Mouse (Mus musculus): ENCODE measurements at regions not wholly inside any gene's neighbourhood (a gene's known extent, or its start where the extent isn't known, plus 50 kb on each side); places are given as distances from the start of the nearest gene placed in this dataset.

GRCm38 (mm10) chr3:133624079-133624875 lies 79.3 kb upstream of the Tet2 start:
- H3K9me3 ChIP-seq (ENCODE audit: control insufficient read depth, low read length), result no peaks in the 10 kb centered on the region
- 74% methylated on average over 3 of the region's 3 CpGs for WGBS
- no peak overlapping the region for H3K9ac ChIP-seq (replicated peaks; ENCODE audit: low read depth, low read length)
- H3K36me3 ChIP-seq (ENCODE audit: control insufficient read depth, insufficient read depth), result no peaks in the 10 kb centered on the region
- no peaks in the 10 kb centered on the region for H3K27me3 ChIP-seq (replicated peaks; ENCODE audit: control insufficient read depth, insufficient read depth, low read length)
- H3K4me2 ChIP-seq (ENCODE audit: low read length), result no peak overlapping the region
- H3K4me3 ChIP-seq (replicated peaks; ENCODE audit: low read length), result no peak overlapping the region
- H3K27ac ChIP-seq (ENCODE audit: low read length), result no peak overlapping the region
- ATAC-seq, result no peak
- no peaks in the 10 kb centered on the region for H3K4me1 ChIP-seq (replicated peaks; ENCODE audit: control insufficient read depth, insufficient read depth, low read length)

- Histone ChIP-seq H3K4me3 (replicated peaks; ENCODE audit: low read length) (no peak overlapping the region), H3K9ac (replicated peaks; ENCODE audit: low read depth, low read length) (no peak overlapping the region), H3K27me3 (replicated peaks; ENCODE audit: control insufficient read depth, insufficient read depth, low read length) (no peaks in the 10 kb centered on the region), H3K4me1 (replicated peaks; ENCODE audit: control insufficient read depth, insufficient read depth, low read length) (no peaks in the 10 kb centered on the region), H3K36me3 (ENCODE audit: control insufficient read depth, insufficient read depth) (no peaks in the 10 kb centered on the region), H3K9me3 (ENCODE audit: control insufficient read depth, low read length) (no peaks in the 10 kb centered on the region), H3K4me2 (ENCODE audit: low read length) (no peak overlapping the region), H3K27ac (ENCODE audit: low read length) (no peak overlapping the region)
- no peak for ATAC-seq
- 89% methylated on average over 3 of the region's 3 CpGs for WGBS
These were observed 80.1 kb upstream of the Tet2 start for GRCm38 (mm10) chr3:133625046-133625445.

- Histone ChIP-seq H3K9ac (replicated peaks; ENCODE audit: low read depth, low read length) (no peak overlapping the region), H3K4me1 (replicated peaks; ENCODE audit: control insufficient read depth, insufficient read depth, low read length) (no peaks in the 10 kb centered on the region), H3K4me3 (replicated peaks; ENCODE audit: low read length) (no peak overlapping the region), H3K27ac (ENCODE audit: low read length) (no peak overlapping the region), H3K9me3 (ENCODE audit: control insufficient read depth, low read length) (no peaks in the 10 kb centered on the region), H3K4me2 (ENCODE audit: low read length) (no peak overlapping the region), H3K36me3 (ENCODE audit: control insufficient read depth, insufficient read depth) (no peaks in the 10 kb centered on the region), H3K27me3 (replicated peaks; ENCODE audit: control insufficient read depth, insufficient read depth, low read length) (no peaks in the 10 kb centered on the region)
- ATAC-seq, result no peak
- WGBS, result 68% methylated on average over 1 of the region's 1 CpGs
These were observed 81.5 kb upstream of the Tet2 start for GRCm38 (mm10) chr3:133626442-133626841.

- Histone ChIP-seq H3K9ac (replicated peaks; ENCODE audit: low read depth, low read length) (no peak overlapping the region), H3K27me3 (replicated peaks; ENCODE audit: control insufficient read depth, insufficient read depth, low read length) (no peaks in the 10 kb centered on the region), H3K9me3 (ENCODE audit: control insufficient read depth, low read length) (no peaks in the 10 kb centered on the region), H3K36me3 (ENCODE audit: control insufficient read depth, insufficient read depth) (no peaks in the 10 kb centered on the region), H3K27ac (ENCODE audit: low read length) (no peak overlapping the region), H3K4me1 (replicated peaks; ENCODE audit: control insufficient read depth, insufficient read depth, low read length) (no peaks in the 10 kb centered on the region), H3K4me3 (replicated peaks; ENCODE audit: low read length) (no peak overlapping the region), H3K4me2 (ENCODE audit: low read length) (no peak overlapping the region)
- 89% methylated on average over 3 of the region's 3 CpGs for WGBS
- no peak for ATAC-seq
These were observed 82.3 kb upstream of the Tet2 start for GRCm38 (mm10) chr3:133627116-133627844.

GRCm38 (mm10) chr3:133634306-133634705 lies 89.4 kb upstream of the Tet2 start:
- ATAC-seq, result no peak
- H3K4me3 ChIP-seq (replicated peaks; ENCODE audit: low read length), result no peak overlapping the region
- no peaks in the 10 kb centered on the region for H3K36me3 ChIP-seq (ENCODE audit: control insufficient read depth, insufficient read depth)
- no peak overlapping the region for H3K9ac ChIP-seq (replicated peaks; ENCODE audit: low read depth, low read length)
- no peak overlapping the region for H3K27ac ChIP-seq (ENCODE audit: low read length)
- H3K9me3 ChIP-seq (ENCODE audit: control insufficient read depth, low read length), result no peaks in the 10 kb centered on the region
- no peaks in the 10 kb centered on the region for H3K4me1 ChIP-seq (replicated peaks; ENCODE audit: control insufficient read depth, insufficient read depth, low read length)
- no peaks in the 10 kb centered on the region for H3K27me3 ChIP-seq (replicated peaks; ENCODE audit: control insufficient read depth, insufficient read depth, low read length)
- H3K4me2 ChIP-seq (ENCODE audit: low read length), result no peak overlapping the region
- 80% methylated on average over 5 of the region's 5 CpGs for WGBS

GRCm38 (mm10) chr3:133645604-133646003 lies 100.7 kb upstream of the Tet2 start:
- no peaks in the 10 kb centered on the region for H3K36me3 ChIP-seq (ENCODE audit: control insufficient read depth, insufficient read depth)
- no peak overlapping the region for H3K9ac ChIP-seq (replicated peaks; ENCODE audit: low read depth, low read length)
- no peaks in the 10 kb centered on the region for H3K9me3 ChIP-seq (ENCODE audit: control insufficient read depth, low read length)
- no peaks in the 10 kb centered on the region for H3K27me3 ChIP-seq (replicated peaks; ENCODE audit: control insufficient read depth, insufficient read depth, low read length)
- H3K4me3 ChIP-seq (replicated peaks; ENCODE audit: low read length), result no peak overlapping the region
- WGBS, result 96% methylated on average over 1 of the region's 1 CpGs
- no peak for ATAC-seq
- H3K4me1 ChIP-seq (replicated peaks; ENCODE audit: control insufficient read depth, insufficient read depth, low read length), result no peaks in the 10 kb centered on the region; the same call in 1 of the 2 replicates
- no peak overlapping the region for H3K27ac ChIP-seq (ENCODE audit: low read length)
- H3K4me2 ChIP-seq (ENCODE audit: low read length), result no peak overlapping the region

GRCm38 (mm10) chr3:133646449-133647059 lies 101.6 kb upstream of the Tet2 start:
- 27% methylated on average over 7 of the region's 7 CpGs for WGBS
- no peaks in the 10 kb centered on the region for H3K27me3 ChIP-seq (replicated peaks; ENCODE audit: control insufficient read depth, insufficient read depth, low read length)
- H3K36me3 ChIP-seq (ENCODE audit: control insufficient read depth, insufficient read depth), result no peaks in the 10 kb centered on the region
- H3K4me3 ChIP-seq (replicated peaks; ENCODE audit: low read length), result no peak overlapping the region
- no peaks in the 10 kb centered on the region for H3K9me3 ChIP-seq (ENCODE audit: control insufficient read depth, low read length)
- no peaks in the 10 kb centered on the region; the same call in 1 of the 2 replicates for H3K4me1 ChIP-seq (replicated peaks; ENCODE audit: control insufficient read depth, insufficient read depth, low read length)
- no peak for ATAC-seq
- peak overlapping the region; percentile 26 for H3K4me2 ChIP-seq (ENCODE audit: low read length)
- H3K27ac ChIP-seq (ENCODE audit: low read length), result no peak overlapping the region
- H3K9ac ChIP-seq (replicated peaks; ENCODE audit: low read depth, low read length), result no peak overlapping the region

GRCm38 (mm10) chr3:133650025-133650424 lies 105.1 kb upstream of the Tet2 start:
- Histone ChIP-seq H3K4me2 (ENCODE audit: low read length) (no peak overlapping the region), H3K4me3 (replicated peaks; ENCODE audit: low read length) (no peak overlapping the region)
- ATAC-seq, result no peak

GRCm38 (mm10) chr3:133651996-133652395 lies 107.1 kb upstream of the Tet2 start:
- no peaks in the 10 kb centered on the region for H3K27me3 ChIP-seq (replicated peaks; ENCODE audit: control insufficient read depth, insufficient read depth, low read length)
- no peak overlapping the region for H3K9ac ChIP-seq (replicated peaks; ENCODE audit: low read depth, low read length)
- 79% methylated on average over 4 of the region's 4 CpGs for WGBS
- no peak overlapping the region for H3K4me2 ChIP-seq (ENCODE audit: low read length)
- ATAC-seq, result no peak
- no peaks in the 10 kb centered on the region for H3K36me3 ChIP-seq (ENCODE audit: control insufficient read depth, insufficient read depth)
- H3K27ac ChIP-seq (ENCODE audit: low read length), result no peak overlapping the region
- H3K4me3 ChIP-seq (replicated peaks; ENCODE audit: low read length), result no peak overlapping the region
- no peaks in the 10 kb centered on the region for H3K9me3 ChIP-seq (ENCODE audit: control insufficient read depth, low read length)
- H3K4me1 ChIP-seq (replicated peaks; ENCODE audit: control insufficient read depth, insufficient read depth, low read length), result no peaks in the 10 kb centered on the region

More at GRCm38 (mm10) chr3:133650025-133650424, 105.1 kb upstream of the Tet2 start:
- Histone ChIP-seq H3K9me3 (ENCODE audit: control insufficient read depth, low read length) (no peaks in the 10 kb centered on the region), H3K27ac (ENCODE audit: low read length) (no peak overlapping the region), H3K9ac (replicated peaks; ENCODE audit: low read depth, low read length) (no peak overlapping the region), H3K27me3 (replicated peaks; ENCODE audit: control insufficient read depth, insufficient read depth, low read length) (no peaks in the 10 kb centered on the region), H3K4me1 (replicated peaks; ENCODE audit: control insufficient read depth, insufficient read depth, low read length) (no peaks in the 10 kb centered on the region; the same call in 1 of the 2 replicates), H3K36me3 (ENCODE audit: control insufficient read depth, insufficient read depth) (no peaks in the 10 kb centered on the region)

All from forebrain, embryonic 16.5 days (tissue).